Mouse (Mus musculus): ENCODE results near the gene Kirrel3. TPM values are rescaled to one million over a fixed set of nuclear protein-coding genes. Genes with fewer than 3 reads are reported as not detected.

Gene Kirrel3
- total RNA-seq, 1 experiment from 2014 or later, result not detected

DNA sequence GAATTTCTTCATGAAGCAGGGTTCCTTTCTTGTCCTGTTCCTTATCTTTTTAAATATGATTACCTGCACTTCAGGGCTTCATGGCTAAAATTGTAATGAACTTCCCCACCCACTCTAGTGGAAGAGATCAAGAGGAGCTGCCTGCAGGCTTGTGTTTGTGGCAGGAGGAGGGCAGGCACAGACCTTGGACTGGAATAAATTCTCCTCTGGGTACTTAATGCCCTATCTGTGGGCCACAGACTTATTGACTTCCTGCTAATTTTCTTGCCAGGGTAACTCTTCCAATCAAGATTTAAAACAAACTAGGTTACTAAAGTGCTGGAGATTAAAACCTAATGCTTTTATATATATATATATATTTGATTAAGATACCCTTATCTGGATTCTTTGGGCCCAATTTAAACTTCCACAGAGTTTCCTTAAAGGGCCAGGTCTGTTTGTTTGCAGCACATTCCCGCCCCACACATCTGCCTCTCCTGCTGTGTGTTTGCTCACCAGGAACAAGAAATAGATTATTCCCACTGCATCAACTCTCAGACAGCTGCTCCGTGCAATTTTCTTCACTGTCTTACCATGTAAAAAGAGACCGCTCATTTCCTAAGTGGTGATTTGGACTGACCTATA is 229.4 kb downstream of the Kirrel3 start:
- no peak for ATAC-seq (replicated peaks; ENCODE audit: insufficient number of reproducible peaks, low FRiP score, low TSS enrichment, poor library complexity, severe bottlenecking)

DNA sequence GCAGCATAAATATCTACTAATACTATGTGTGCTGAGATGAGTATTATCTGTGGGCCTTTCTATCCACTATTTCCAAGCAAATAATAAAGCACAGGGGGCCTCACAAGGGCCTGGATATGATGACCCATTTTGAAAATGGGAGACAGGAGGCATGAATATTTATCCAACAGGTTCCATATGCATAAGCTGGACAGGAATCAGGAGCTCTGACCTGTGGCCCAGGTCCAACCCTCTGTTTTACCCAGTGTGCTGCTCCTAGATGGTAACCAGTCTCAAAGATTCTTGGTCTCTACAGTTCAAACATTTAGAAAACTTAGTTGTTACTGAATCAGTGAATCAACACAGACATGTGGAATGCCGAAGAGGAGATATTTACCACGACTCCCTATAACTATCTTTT is 230.8 kb downstream of the Kirrel3 start:
- no peak for ATAC-seq (replicated peaks; ENCODE audit: insufficient number of reproducible peaks, low FRiP score, low TSS enrichment, poor library complexity, severe bottlenecking)

DNA sequence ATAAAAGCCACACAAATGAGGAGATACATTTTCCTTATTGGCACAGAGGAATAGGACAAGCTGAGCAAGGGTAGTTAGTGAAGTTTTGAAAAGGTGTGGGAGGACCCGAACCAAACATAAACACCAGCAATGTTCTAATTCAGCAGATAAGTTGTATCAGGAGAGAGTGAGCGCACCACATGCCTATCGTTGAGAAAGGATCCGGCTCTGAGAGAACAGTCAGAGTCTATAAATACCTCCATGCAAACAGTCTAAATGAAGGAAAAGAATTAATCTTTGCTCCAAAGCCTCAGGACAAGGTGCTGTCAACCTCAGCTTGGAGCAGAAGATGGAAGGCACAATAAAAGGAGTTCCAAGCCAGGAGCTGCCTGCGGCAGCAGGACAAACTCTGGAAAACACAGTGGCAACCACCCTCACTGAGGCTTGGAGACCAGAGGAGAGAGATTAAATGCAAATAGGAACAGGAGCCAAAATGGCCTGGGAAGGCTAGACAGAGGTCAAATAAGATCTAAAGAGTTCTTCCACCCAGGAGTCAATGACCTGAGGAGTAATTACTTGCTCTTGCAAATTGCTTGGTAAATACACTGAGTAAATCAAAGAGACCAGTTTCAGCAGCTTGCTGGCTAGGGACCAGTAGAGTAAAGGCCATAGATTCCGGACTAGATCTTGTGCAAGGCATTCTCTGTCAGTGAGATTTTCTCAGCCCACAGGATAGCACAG is 235.9 kb downstream of the Kirrel3 start:
- no peak for ATAC-seq (replicated peaks; ENCODE audit: insufficient number of reproducible peaks, low FRiP score, low TSS enrichment, poor library complexity, severe bottlenecking)

DNA sequence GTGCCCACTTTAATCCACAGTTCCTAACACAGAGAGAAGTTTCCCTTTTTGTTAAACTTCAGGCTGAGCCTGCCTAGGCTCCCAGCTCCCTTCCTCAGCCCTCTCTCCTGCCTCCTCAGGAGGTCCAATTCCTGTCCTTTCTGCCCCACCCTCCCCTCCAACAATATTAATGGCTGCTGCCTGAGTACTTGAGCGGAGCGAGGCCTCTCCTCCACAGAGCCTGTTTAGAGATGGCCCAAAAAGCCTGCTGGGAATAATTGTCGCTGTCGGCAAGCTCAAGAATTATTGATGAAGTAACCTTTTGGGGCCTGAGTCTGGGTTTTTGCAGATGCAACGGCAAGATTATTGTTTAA is 236.5 kb downstream of the Kirrel3 start:
- ATAC-seq (replicated peaks; ENCODE audit: insufficient number of reproducible peaks, low FRiP score, low TSS enrichment, poor library complexity, severe bottlenecking), result no peak

DNA sequence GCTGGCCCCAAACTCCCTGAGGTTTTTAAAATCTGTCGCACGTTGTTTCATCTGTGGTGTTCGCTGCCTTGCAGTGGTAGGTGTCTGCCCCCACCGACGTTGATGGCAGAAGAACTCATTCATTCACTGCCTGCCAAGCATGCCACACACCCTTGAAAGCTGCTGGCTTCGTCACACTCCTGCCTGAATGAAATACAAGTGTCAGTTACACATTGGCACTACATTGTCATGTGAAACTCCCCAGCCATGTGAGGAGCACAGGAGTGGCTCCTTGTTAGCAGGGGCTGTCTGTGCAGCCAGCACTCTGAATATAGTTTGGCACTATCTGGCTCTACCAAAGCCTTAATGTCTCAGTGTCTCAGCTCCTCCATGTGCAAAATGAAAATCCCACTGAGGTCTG is 246.8 kb downstream of the Kirrel3 start:
- ATAC-seq (replicated peaks; ENCODE audit: insufficient number of reproducible peaks, low FRiP score, low TSS enrichment, poor library complexity, severe bottlenecking), result no peak

DNA sequence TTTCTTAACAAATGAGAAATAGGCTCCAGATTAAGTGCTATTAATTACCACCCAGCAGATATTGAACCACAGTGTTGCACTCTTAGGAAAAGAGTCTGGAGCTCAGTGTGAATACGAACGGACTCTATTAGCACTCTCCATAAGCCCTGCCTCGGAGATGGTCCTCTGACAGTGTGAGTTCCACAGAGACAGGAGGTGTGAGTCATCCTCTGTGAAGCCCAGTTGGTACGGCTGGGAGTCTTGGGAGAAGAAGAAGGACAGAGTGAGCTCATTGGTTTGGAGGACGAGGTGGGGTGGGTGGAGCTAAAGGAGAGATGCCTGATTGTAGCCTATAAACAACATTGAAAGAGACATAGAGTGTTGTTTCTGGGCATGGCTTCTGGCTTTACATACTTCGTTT is 247.9 kb downstream of the Kirrel3 start:
- no peak for ATAC-seq (replicated peaks; ENCODE audit: insufficient number of reproducible peaks, low FRiP score, low TSS enrichment, poor library complexity, severe bottlenecking)

DNA sequence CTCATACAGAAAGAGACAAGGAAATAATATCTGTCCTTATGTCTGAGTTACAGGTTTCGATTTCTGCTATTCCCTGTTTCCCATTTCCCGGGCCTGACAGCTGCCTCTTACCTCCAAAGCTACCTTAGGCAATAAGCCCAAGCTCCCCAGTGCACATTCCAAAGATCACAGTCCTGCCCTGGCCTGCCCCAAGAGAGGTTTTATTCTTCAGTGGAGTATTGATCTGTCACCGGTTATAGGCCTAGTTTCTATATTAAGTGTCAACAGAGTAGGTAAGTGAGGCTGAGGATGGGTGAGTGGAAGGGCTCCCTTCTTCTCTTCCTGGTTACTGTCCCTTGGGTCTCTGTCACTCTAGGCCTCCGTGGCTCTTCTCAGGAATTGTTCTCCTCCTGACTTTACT is 249.3 kb downstream of the Kirrel3 start:
- ATAC-seq (replicated peaks; ENCODE audit: insufficient number of reproducible peaks, low FRiP score, low TSS enrichment, poor library complexity, severe bottlenecking), result no peak

DNA sequence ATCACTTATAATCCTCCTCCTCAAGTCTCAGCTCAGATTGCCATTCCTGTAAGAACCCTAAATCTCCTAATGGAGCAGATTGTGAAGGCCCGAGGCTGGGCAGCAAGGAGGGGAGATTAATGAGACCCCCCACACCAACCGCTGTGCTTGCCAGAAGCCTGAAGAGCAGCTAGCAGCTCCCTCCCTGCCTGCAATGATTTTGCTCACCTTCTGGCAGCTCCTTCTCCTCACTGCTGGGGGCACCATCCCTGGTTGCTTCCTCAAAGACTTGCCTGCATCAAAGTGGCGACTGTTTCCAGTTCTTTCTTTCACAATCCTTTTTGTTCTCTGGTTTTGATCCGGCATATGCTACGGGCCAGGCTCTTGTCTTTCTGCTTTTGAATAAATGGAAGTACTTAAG is 253.7 kb downstream of the Kirrel3 start:
- no peak for ATAC-seq (replicated peaks; ENCODE audit: insufficient number of reproducible peaks, low FRiP score, low TSS enrichment, poor library complexity, severe bottlenecking)

DNA sequence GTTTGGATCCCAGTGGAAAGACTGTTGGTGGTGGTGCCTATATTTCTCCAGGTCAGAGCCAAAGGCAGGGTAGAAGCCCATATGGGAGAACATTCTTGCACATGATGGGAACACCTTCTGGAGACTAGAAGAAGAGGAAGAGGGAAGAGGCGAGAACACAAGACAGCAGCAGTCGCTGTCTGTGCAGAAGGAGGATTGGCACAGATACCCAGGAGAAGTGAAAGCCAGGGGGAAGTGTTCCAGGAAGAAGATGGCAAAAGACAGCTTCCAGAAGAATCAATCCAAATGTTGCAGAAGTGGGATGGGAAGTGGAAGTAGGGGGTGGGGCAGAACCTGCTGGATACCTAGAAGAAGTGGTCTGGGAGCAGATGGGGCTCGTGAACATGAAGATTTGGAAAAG is 255.1 kb downstream of the Kirrel3 start:
- no peak for ATAC-seq (replicated peaks; ENCODE audit: insufficient number of reproducible peaks, low FRiP score, low TSS enrichment, poor library complexity, severe bottlenecking)

DNA sequence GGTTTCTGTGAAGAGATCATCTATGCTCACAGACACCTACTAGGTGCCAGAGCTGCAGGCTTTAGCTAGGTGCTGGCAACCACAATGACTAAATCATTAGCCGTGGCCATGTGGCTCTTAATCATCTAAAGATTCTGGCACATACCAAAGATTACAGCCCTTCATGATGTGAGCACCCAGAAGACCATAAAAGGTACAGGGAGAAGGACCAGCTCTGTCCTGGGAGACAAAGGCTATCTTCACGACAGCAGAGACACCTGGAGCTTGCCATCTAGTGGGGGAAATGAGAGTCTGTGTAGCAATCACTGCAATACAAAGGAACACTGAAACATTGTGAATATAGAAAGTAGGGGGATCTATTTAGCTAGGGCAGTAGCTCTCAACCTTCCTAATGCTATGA is 262.3 kb downstream of the Kirrel3 start:
- no peak for ATAC-seq (replicated peaks; ENCODE audit: insufficient number of reproducible peaks, low FRiP score, low TSS enrichment, poor library complexity, severe bottlenecking)

DNA sequence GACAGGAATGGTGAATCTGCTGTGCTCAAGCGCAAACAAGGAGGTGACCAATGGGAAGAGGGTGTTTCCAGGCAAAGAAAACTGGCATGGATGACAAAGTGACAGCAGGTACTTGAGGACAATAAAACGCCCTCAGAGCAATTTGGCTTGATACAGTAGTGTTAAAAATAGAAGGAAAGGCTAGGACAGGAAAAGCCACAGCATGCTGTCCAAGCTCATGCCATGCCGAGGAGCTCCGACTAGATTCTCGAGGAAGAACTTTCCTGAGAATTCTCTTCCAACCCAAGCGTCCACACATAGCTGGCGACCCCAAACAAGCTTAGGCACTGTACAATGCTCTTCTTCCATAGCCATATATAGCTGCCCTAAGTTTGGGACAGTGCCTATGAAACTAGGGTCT is 263.5 kb downstream of the Kirrel3 start:
- ATAC-seq (replicated peaks; ENCODE audit: insufficient number of reproducible peaks, low FRiP score, low TSS enrichment, poor library complexity, severe bottlenecking), result no peak

DNA sequence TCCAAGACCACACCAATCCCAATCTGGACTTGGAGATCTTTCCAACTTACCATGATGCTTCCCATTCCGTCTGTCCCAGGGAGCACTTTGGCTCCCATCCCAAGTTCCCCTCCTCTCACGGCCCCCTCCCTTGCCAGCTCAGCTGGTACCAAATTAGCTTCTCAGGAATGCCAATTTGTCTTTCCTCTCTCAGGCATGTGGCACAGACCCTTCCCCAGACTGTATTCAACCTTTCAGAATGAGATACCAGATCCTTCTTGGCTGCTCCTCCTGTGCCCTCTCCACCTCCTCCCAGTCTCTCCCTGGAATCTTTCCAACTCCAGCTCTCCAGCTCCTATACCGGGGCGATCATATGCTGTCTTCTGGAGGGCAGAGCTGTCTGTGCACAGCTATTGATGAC is 264.2 kb downstream of the Kirrel3 start:
- no peak for ATAC-seq (replicated peaks; ENCODE audit: insufficient number of reproducible peaks, low FRiP score, low TSS enrichment, poor library complexity, severe bottlenecking)

DNA sequence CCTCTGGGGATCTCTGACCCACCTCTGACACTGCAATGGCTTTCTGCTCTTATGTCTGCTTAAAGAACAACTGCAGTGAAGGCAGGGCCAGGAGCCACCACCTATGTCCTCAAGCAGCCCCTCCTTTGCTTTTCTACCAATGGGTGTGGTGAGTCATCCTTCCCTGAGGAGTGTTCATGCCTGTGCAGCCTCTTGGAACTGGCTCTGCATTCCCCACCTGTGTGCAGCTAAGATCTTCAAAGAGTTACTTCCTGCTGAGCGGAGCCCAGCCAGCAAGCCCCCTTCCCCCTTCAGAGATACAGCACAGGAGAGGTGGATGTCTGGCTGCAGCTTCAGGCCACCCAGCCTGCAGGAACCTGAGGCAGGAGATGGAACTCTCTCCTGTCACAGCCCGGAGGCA is 265.2 kb downstream of the Kirrel3 start:
- ATAC-seq (replicated peaks; ENCODE audit: insufficient number of reproducible peaks, low FRiP score, low TSS enrichment, poor library complexity, severe bottlenecking), result no peak

DNA sequence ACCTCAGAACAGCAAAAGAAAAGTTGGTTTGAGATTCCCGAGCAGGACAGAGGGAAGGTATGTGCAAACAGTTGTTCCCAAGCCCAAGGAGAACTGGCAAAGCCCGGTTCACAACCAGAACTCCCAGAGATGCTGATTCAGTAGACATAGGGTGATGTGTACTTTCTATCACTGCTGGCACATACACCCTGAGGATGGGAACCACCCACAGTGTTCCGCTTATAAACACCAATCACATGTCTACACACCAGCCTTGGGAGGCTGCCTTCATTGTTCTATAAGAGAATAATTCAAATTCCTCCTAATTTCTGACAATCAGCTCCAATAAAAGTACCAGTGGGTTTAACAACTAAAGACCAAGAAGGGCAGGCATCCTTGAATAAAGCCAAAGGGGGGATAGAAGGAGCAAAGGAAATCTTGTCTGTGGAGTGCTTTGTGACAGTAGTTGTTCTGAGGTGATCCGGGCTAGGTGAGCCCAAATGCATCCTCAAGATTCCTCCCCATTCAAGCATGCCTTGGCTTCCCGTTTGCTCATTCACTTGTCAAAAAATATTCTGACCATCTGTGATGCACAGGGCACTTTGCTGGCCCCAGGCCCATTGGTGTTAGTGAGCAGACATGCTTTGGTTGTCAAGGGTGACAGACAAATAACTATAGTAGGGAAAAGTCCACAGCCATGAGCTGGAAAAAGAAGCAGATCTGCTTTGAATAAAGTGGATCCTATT is 266.5 kb downstream of the Kirrel3 start:
- no peak for ATAC-seq (replicated peaks; ENCODE audit: insufficient number of reproducible peaks, low FRiP score, low TSS enrichment, poor library complexity, severe bottlenecking)

DNA sequence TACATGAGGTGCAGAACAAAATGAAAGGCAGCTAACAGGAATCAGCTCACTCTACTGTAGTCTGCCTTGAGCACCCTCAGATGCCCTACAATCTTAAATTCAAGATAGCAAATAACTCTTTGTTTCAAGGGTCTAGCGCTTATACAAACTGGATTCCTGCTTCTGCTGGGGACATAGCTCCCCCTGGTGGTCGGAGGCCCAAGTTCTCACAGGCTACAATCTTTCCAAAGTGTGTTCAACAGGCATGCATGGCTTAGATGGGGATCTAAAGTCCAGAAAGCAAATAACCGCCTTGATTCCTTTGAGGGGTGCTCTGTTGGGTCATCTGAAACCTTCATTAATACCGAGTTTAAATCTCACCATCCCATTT is 267.1 kb downstream of the Kirrel3 start:
- no peak for ATAC-seq (replicated peaks; ENCODE audit: insufficient number of reproducible peaks, low FRiP score, low TSS enrichment, poor library complexity, severe bottlenecking)

DNA sequence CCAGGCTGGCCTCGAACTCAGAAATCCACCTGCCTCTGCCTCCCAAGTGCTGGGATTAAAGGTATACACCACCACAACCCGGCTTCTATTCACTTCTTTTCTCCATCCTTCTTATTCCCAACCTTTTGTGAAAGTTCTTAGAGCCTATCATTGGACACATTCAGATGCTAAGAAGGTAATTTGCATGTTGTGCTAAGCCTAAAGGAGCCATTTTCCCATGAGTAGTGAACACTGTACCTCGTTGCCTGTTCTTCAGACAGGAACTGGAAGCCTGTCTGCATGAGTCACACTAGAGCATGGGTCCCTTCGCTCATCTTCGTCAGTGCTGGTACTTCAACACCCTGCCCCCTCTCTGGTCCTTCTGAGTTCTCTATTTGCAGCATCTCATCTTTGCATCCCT is 268.2 kb downstream of the Kirrel3 start:
- no peak for ATAC-seq (replicated peaks; ENCODE audit: insufficient number of reproducible peaks, low FRiP score, low TSS enrichment, poor library complexity, severe bottlenecking)

DNA sequence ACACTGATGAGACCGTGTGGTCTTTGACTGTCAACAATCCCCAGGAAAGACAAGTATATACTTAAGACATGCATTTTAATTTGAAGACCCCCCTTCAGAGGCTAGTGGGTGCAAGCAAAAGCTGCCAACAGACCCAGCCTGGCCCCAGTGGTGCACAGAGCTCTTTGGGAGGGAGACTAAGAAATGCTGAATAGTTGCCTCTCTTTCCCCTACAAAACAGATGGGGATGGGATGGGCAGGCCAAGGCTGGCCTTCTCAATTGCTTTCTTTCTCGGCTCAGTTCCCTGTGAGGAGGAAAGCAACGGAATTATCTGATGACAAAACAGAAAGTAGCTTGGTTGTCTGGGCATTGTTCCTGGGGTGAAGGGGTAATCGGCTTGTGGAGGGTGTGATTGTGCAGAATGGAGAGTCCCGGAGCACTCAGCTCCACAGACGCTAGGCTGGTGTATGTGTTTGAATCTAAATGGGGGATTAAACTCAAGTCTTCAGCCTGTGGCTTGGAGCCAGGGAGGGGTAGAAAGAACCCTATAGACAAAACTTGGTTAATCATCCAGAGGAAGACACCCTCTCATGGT is 268.9 kb downstream of the Kirrel3 start:
- no peak for ATAC-seq (replicated peaks; ENCODE audit: insufficient number of reproducible peaks, low FRiP score, low TSS enrichment, poor library complexity, severe bottlenecking)

DNA sequence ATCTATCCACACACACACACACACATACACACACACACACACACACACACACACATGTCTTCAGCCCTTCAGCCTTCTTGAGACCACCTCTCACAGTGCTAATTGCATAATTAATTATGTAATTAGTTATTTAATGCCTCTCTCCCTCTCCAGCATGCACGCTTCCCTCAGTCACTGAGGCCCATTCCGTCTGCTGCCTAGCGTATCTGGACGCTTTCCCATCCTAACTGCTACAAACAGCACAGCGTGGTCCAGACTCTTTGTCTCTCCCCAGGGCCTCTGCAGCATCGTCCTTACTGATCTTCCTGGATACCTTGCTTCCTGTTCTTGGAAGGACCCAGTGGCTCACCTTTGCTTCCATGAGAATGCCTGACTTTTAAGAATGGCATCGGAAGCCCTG is 270.4 kb downstream of the Kirrel3 start:
- no peak for ATAC-seq (replicated peaks; ENCODE audit: insufficient number of reproducible peaks, low FRiP score, low TSS enrichment, poor library complexity, severe bottlenecking)

DNA sequence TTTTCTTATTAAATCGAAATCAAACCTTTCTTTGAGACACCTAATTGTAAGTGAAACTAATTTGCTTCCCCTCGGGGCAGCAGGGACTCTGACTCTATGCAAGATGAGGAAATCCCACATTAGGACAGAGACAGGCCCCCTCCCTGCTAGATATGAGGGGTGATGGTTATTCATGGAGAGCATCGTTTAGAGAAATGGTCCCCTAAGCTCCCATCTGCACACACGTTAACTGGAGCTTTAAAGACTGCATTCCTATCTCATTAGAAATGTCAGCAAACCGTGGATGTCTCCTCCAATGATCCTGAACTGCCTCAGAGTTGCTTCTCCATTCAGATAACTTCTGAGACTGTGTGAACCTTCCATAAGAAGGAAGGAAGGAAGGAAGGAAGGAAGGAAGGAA is 273.2 kb downstream of the Kirrel3 start:
- ATAC-seq (replicated peaks; ENCODE audit: insufficient number of reproducible peaks, low FRiP score, low TSS enrichment, poor library complexity, severe bottlenecking), result no peak

DNA sequence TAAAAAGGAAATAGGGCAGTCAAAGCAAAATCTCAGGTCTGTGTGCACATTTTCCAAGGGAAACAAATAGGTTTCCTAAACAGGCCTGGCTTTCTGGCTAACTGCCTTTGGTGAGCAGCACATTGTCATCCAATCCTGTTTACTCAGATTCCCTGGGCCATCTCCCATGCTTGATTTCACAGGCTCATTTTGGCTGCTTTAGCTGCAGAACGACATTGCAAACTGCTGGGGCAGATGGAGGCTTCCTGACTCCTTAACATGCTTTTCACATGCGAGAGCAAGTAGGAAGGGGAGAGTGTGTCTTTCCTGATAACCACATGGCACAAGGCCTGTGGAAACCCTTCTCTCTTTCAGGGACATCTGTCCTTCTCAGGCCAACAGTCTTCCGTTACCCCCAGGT is 274.8 kb downstream of the Kirrel3 start:
- no peak for ATAC-seq (replicated peaks; ENCODE audit: insufficient number of reproducible peaks, low FRiP score, low TSS enrichment, poor library complexity, severe bottlenecking)
